Mouse (Mus musculus) cerebellum, adult (tissue): Measurements from ENCODE around the gene Erbb3.
A peak's percentile ranks its signal among the peaks of the same experiment; 100 is the strongest.
"Not testable (repeated sequence)": the region's sequence is repeated elsewhere in the genome, so short reads cannot be mapped to it uniquely, and the experiment has no call there.

Experiments used
- ATAC-seq: cut with Nextera tagmentation; 2 replicates; pipeline ENCODE4 v1.9.2; 2017; ENCODE audit warnings: mild to moderate bottlenecking, moderate library complexity, mixed read lengths; ENCODE audit not compliant: insufficient number of reproducible peaks, low FRiP score, low TSS enrichment

Erbb3 gene

DNA sequence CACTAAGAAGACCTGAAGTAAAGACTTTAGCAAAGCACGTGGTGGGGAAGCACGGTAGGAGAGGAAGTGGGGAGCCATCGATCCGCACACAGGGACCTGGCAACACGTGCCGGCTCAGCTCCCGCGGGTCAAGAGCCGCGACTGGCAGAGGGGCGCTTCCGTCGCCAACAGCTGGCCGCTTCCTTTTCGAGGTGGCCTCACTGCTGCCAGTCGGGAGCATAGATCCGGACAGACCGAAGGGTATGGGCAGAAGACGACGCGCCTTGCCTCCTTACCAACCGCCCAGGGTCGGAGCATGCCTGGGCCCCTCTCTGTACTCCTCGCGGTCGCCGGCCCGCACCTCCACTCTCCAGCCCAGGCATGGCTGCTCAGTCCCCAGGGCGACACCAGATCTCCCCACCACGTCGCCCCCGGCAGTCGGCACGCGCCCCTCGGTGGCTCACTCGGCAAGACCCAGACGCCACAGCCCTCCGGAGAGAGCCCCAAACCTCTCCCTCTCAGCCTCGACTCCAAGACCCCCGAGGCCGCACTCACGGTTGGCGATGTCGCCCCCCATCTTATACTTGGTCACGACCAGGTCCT, 24.2 kb downstream of the Erbb3 start:
- peak; percentile 9 for ATAC-seq

- no peak for ATAC-seq
These were observed 25.9 kb downstream of the Erbb3 start for GRCm38 (mm10) chr10:128563544-128563943.

DNA sequence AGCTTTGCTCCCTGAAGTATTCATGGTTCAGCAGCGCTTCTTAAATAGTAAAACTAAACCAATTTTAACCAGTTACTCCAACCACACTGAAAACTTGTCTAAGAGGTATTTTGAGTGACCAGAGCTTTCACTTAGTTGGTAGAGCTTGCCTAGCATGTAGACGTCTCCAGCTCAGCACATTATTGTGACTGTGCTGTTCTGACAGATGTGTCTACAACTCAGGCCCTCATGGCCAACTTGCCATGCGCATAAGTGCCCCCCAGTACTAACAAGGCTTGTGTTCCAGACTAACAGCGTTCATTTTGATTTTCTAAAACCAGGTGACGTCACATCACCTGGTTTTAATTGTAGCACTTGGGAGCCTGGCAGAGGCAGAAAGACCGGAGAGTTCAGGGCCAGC, 32.5 kb downstream of the Erbb3 start:
- no peak for ATAC-seq

DNA sequence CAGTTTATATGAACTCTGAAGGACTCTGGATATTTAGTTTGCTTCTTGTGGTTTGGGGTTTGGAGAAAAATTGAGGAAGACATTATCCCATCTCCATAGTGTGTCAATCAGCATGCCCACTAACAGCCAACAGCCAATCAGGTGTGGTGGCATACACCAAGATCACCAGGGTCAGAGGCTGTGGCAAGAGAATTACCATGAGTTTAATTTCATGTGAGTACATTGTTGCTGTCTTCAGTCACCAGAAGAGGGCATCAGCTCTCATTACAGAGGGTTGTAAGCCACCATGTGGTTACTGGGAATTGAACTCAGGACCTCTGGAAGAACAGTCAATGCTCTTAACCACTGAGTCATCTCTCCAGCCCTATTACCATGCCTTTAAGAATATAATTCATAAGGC, 33.2 kb downstream of the Erbb3 start:
- no peak for ATAC-seq

DNA sequence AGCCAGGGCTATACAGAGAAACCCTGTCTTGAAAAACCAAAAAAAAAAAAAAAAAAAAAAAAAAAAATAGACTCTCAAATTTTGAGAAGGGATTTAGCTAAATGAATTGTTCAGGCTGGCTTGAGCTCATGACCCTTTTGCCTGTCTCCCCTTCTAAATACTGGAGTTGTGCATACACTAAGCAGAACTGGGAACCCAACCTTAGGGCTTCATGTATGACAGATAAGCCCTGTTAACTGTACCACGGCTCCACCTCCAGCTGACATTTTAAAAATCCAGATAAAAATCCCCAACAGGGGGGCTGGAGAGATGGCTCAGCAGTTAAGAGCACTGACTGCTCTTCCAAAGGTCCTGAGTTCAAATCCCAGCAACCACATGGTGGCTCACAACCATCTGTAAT, 33.9 kb downstream of the Erbb3 start:
- ATAC-seq, result not testable (repeated sequence)

- not testable (repeated sequence) for ATAC-seq
These were observed 39.2 kb downstream of the Erbb3 start for GRCm38 (mm10) chr10:128550144-128550823.

GRCm38 (mm10) chr10:128549682-128550057, 39.8 kb downstream of the Erbb3 start:
- not testable (repeated sequence) for ATAC-seq

- ATAC-seq, result peak; percentile 84
These were observed 40.3 kb downstream of the Erbb3 start, which contains the start of gene Rpl41 for GRCm38 (mm10) chr10:128548947-128549681. Gene Rpl41 (minus strand): TSS chr10:128549305.

GRCm38 (mm10) chr10:128548051-128548791, 41.2 kb downstream of the Erbb3 start:
- not testable (repeated sequence) for ATAC-seq

GRCm38 (mm10) chr10:128547361-128548032, 42.0 kb downstream of the Erbb3 start, which contains the start of gene Zc3h10:
Gene Zc3h10 (minus strand): TSS chr10:128547774.
- ATAC-seq, result peak; percentile 79

DNA sequence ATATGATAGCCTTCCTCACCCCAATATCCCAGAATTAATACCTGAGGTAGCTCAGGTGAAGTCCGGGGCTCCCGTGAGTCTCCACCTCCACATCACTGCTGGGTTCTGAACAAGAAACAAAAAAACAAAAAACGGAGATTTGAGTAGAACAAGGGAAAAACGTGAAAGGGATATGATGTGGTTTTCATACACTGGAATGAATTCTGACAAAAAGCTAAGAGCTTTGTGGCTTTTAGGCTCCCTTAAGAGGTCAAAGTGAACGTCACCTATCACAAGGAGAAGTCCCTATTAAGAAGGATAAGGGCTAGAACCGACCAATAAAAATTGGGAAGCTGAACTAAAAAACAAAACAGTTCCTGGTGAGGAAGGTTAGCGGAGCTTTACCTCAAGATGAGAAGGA, 42.7 kb downstream of the Erbb3 start:
- ATAC-seq, result no peak

GRCm38 (mm10) chr10:128546361-128546760, 43.1 kb downstream of the Erbb3 start:
- no peak for ATAC-seq

- ATAC-seq, result no peak
These were observed 43.9 kb downstream of the Erbb3 start for GRCm38 (mm10) chr10:128545570-128545898.

DNA sequence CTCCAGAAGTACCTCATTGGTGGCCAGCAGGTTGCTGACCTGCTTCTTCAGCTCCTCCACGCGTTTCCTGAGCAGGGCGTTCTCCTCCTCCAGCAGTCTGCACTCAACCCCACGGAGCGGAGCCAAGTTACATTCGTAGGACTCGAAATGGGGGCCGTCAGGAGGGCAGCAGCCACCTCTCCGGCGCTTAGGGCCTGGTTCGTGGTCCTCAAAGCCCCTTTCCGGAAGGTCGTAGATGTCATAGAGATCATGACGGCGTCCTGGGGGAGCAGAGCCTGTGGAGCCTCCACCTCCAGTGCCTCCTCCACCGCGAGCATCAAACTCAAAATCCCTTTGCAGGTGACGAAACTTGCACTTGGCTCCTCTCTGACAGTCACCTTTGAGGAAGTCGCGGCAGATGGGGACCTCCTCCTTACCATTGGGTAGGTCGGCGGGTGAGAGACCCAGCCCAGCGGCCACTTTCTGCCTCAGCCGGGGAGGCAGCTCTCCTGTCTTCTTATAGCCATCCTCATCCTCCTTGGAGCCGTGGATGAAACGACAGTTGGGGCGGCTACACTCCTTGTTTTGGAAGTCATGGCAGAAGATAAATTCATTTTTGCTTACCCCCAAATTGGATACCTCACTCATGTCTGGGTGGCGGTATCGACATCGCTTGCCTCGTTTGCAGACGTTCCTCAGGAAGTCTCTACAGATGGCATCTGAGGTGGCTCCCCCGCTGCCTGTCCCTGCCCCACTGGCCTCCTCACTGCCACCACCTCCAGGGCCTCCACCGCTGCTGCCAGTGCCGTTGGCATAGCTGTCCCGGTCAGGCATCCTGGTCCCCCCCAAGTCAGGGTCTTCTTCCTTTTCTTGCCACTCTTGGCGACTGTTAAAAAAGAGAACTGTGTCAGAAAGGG, 44.5 kb downstream of the Erbb3 start:
- no peak for ATAC-seq

GRCm38 (mm10) chr10:128544151-128544657, 45.2 kb downstream of the Erbb3 start:
- ATAC-seq, result no peak

DNA sequence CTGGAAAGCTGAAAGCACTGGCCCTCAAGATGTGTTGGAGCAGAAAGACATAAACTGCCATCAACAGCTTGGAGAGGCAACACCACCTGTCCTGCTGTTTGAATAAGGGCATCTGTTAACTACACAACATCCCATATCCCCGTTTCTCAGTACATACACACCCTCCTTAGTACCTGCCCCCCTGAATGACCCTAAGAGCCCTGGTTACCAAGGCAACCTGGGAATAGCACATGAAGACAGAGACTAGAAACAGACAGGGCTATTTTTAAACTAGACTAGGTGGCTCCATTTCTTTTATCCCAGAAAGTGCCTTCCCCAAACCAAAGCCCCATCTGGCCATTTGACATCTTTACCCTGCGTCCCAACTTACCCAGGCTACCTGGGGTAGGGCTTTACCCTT, 46.4 kb downstream of the Erbb3 start:
- no peak for ATAC-seq

- no peak for ATAC-seq
These were observed 51.0 kb downstream of the Erbb3 start for GRCm38 (mm10) chr10:128538340-128538870.

- peak; percentile 90; the same call in 1 of the 2 replicates for ATAC-seq
These were observed 53.0 kb downstream of the Erbb3 start for GRCm38 (mm10) chr10:128536266-128536940.
